In the genomic region with DNA sequence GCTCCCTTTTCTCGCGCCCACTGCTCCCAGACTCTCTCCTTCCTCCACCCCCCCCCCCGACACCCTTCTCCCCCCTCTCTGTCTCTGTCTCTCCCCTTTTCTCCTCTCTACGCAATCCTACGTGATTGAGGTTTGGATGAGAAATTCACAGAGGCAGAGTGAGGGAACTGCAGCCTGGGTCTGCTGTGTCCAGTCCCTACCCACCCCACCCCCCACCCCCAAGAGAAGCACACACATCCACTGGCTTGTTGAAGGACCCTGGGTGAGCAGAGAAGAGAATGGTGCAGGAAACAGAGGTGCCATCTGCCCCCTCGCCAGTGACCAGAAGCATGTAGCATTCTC, we compare ENCODE assay signal across 8 mouse cellular contexts.
DNase-seq lines count a peak whose midpoint lies in the region; ATAC-seq and TF ChIP-seq lines count a peak whose summit lies in the region.

No protein-coding gene starts in this region.

- no peak for TF ChIP-seq EP300 in ES-Bruce4 (IDR thresholded peaks at IDR 0.05; ENCODE audit: insufficient read depth, low read depth, low read length)

- under 1% methylated on average over 5 of the region's 6 CpGs for WGBS in forebrain, postnatal 0 days

- peak overlapping the region; percentile 71 for H3K4me3 ChIP-seq in ES-Bruce4 (ENCODE audit: low read depth, low read length)
- H3K4me3 ChIP-seq in forebrain, postnatal 0 days (ENCODE audit: low read depth, low read length) = peak overlapping the region; percentile 79

- H3K27ac ChIP-seq in ES-Bruce4 (ENCODE audit: insufficient read depth, low read length) = no peak overlapping the region
- H3K27ac ChIP-seq in forebrain, postnatal 0 days (ENCODE audit: low read depth, low read length) = peak overlapping the region; percentile 89

- no peaks in the 10 kb centered on the region for H3K4me1 ChIP-seq in ES-Bruce4 (ENCODE audit: control insufficient read depth, insufficient read depth, low read length)
- H3K4me1 ChIP-seq in forebrain, postnatal 0 days (ENCODE audit: insufficient read depth) = 0 out of 2 replicates have a peak, but pooled peaks cover 3% of the 10 kb centered on the region

- H3K9me3 ChIP-seq in ES-Bruce4 (replicated peaks; ENCODE audit: control insufficient read depth, insufficient read depth, low read length, poor library complexity, severe bottlenecking) = no peaks in the 10 kb centered on the region
- no peaks in the 10 kb centered on the region for H3K9me3 ChIP-seq in forebrain, postnatal 0 days (ENCODE audit: low read length)

- TF ChIP-seq POLR2A in ES-Bruce4 (IDR thresholded peaks at IDR 0.05; ENCODE audit: insufficient read depth, low read length) = no peak

- peak; percentile 5 for DNase-seq in embryo, embryonic 10 days (ENCODE audit: low spot score)
- DNase-seq in embryo, embryonic 9.5 days (ENCODE audit: extremely low spot score) = no peak
- DNase-seq in forebrain, postnatal 0 days = no peak
- DNase-seq in mesoderm, embryonic 11.5 days (ENCODE audit: low read depth, low spot score) = peak; percentile 32
- DNase-seq in adrenal gland, postnatal 36 days = no peak
- DNase-seq in spleen, adult 18-20 months = no peak
- no peak for DNase-seq in T-cell, adult 2 months (ENCODE audit: low spot score)

- peaks cover 25% of the 10 kb centered on the region for H3K27me3 ChIP-seq in ES-Bruce4 (ENCODE audit: control insufficient read depth, insufficient read depth, low read length, poor library complexity, severe bottlenecking)
- H3K27me3 ChIP-seq in forebrain, postnatal 0 days (ENCODE audit: insufficient read depth, low read length) = no peaks in the 10 kb centered on the region

- no peaks in the 10 kb centered on the region for H3K36me3 ChIP-seq in ES-Bruce4 (ENCODE audit: control insufficient read depth, insufficient read depth, low read length, poor library complexity, severe bottlenecking)
- H3K36me3 ChIP-seq in forebrain, postnatal 0 days (ENCODE audit: insufficient read depth) = no peaks in the 10 kb centered on the region

- peak overlapping the region; percentile 96 for H3K4me2 ChIP-seq in forebrain, postnatal 0 days (ENCODE audit: low read depth)

- ATAC-seq in forebrain, postnatal 0 days = peak; percentile 80

- no peak for TF ChIP-seq CTCF in ES-Bruce4 (IDR thresholded peaks at IDR 0.05; ENCODE audit: low read depth, low read length)
- TF ChIP-seq CTCF in forebrain, postnatal 0 days (IDR thresholded peaks at IDR 0.05; ENCODE audit: low read depth) = no peak

- H3K9ac ChIP-seq in ES-Bruce4 (ENCODE audit: low read depth, poor library complexity, severe bottlenecking) = peak overlapping the region; percentile 89
- H3K9ac ChIP-seq in forebrain, postnatal 0 days = peak overlapping the region; percentile 74

Comparison
In these comparisons a context has a peak if more than half of its experiments do, and no peak if none do; other contexts are left out.
1. DNase-seq: peak in embryo, embryonic 10 days (single experiment) and mesoderm, embryonic 11.5 days (single experiment); none in embryo, embryonic 9.5 days (single experiment), forebrain, postnatal 0 days (single experiment), adrenal gland, postnatal 36 days (0 of 2), spleen, adult 18-20 months (0 of 2) and T-cell, adult 2 months (single experiment).